Mouse (Mus musculus) layer of hippocampus, adult 18-20 months (tissue): Measurements from ENCODE around the gene Nphs2. TPM values are rescaled to one million over a fixed set of nuclear protein-coding genes. Genes with fewer than 3 reads are reported as not detected.

Source experiments
- DNase-seq, 2 experiments: peaks; one replicate each; pipeline ENCODE4 v3.0.0; 2022; ENCODE audit warnings: low spot score in 2 of 2
- total RNA-seq, 2 experiments: library from RNA; stranded (reverse); gene quantifications; 2 replicates each; pipeline ENCODE4 v1.2.3; 2021

The Nphs2 gene
- total RNA-seq, 2 experiments from 2014 or later = 0.13 TPM; not detected in 1

GRCm38 (mm10) chr1:156352466-156352865 lies 41.9 kb downstream of the Nphs2 start:
- no peak for DNase-seq

GRCm38 (mm10) chr1:156365740-156366139 lies 55.2 kb downstream of the Nphs2 start, which contains the start of gene Gm2000:
TSS of gene Gm2000 (plus strand) at chr1:156366040.
- DNase-seq = no peak

Other genes starting within 250 kb of the Nphs2 start
- 10 to 100 TPM; 13.6 to 14.1 TPM for gene Fam163a, start 105.7 kb upstream of the Nphs2 start, total RNA-seq
- gene Tdrd5, start 7.1 kb upstream of the Nphs2 start, total RNA-seq = 1 to 10 TPM; 4.4 to 5.7 TPM
- 100 to 1,000 TPM; 341 to 368 TPM for gene Gm2000, start 55.3 kb downstream of the Nphs2 start, total RNA-seq
- gene Axdnd1, start 110.4 kb downstream of the Nphs2 start, total RNA-seq = 1 to 10 TPM in 1 of 2 experiments, under 1 TPM in 1; 0.50 to 1.2 TPM
- gene Soat1, start 163.6 kb downstream of the Nphs2 start, total RNA-seq = 10 to 100 TPM; 49.0 to 58.6 TPM
- gene Gm10031, start 213.3 kb downstream of the Nphs2 start, total RNA-seq = 10 to 100 TPM; 41.8 to 42.1 TPM
- gene Abl2, start 248.1 kb downstream of the Nphs2 start, total RNA-seq = 10 to 100 TPM; 83.1 to 89.9 TPM